Mouse (Mus musculus) brain, embryonic 14.5 days (tissue): ENCODE data around the gene Gemin6. TPM values are rescaled to one million over a fixed set of nuclear protein-coding genes. Genes with fewer than 3 reads are reported as not detected.
"Not testable (repeated sequence)": the region's sequence is repeated elsewhere in the genome, so short reads cannot be mapped to it uniquely, and the experiment has no call there.

Experiments used
- DNase-seq: peaks from one replicate; pipeline ENCODE4 v3.0.0-alpha.2; 2011; ENCODE audit warnings: low read depth
- CTCF ChIP-seq: fragments of 200-500 bp; IDR thresholded peaks from 2 replicates; pipeline ENCODE4 v1.5.1; 2012; ENCODE audit warnings: inconsistent platforms, mild to moderate bottlenecking, moderate library complexity, borderline replicate concordance; ENCODE audit not compliant: insufficient read depth, insufficient read length; ENCODE audit errors: extremely low read depth
- POLR2A ChIP-seq: fragments of 200-500 bp; IDR thresholded peaks from 2 replicates; pipeline ENCODE4 v1.6.1; 2012; ENCODE audit warnings: mild to moderate bottlenecking, inconsistent platforms, borderline replicate concordance; ENCODE audit not compliant: poor library complexity, insufficient read depth, insufficient read length, severe bottlenecking; ENCODE audit errors: extremely low read depth
- polyA plus RNA-seq: library from polyadenylated mRNA; depleted of rRNA; stranded (reverse); fragments of >200 nt; gene quantifications from 2 replicates; pipeline ENCODE4 v1.2.3, GENCODE M21; 2012

Gemin6 gene
- polyA plus RNA-seq, 1 experiment = 9.7 TPM

DNA sequence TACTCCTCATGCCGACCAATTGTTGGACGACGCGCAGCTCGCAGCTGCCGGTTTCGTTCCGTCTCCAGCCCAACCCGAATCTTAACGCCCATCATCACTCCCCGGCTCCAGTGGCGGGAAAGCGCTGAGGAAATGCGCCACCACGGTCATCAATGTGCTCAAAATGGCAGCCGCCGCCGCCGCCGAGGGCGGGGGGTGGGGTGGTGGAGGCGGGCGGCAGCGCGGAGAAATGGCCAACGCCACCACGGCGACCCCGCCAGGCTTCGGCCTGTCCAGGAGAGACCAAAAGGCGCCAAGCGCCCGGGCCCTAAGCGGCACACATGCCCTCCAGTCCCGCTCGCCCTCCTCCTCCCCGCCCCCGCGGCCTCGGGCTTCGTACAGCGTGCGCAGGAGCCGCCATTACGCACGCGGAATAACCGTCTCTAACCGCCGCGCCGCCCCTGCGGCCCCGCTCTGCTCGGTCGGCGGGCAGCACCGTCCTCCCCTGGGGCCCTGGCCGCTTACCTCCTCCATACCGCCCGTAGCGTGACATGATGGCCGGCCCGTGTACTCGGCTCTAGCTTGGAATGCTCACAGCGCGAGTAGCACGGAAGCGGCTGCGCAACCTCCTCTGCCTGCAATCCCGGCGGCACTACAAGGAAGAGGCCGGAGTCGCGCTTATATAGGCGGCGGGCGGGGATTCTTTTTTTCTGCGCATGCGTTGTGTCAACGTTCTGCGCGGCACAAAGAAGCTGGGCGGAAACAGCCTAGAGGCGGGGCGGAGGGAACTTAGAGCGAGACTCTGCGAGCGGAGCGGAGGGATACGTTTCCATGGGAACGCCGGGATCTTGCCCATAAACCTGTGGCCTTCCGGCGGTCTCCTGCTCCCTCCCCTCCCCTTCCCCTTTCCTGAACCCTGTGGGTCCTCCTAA lies 17.3 kb upstream of the Gemin6 start, which contains the start of the genes Srsf7 and Ttc39d:
Srsf7 (minus strand) TSS at position 637 of the 911 bp plus-strand sequence.
Ttc39d (plus strand) TSS at position 790 of the 911 bp plus-strand sequence.
- peak; percentile 100 for DNase-seq
- no peak for TF ChIP-seq CTCF
- TF ChIP-seq POLR2A = peak; percentile 100

DNA sequence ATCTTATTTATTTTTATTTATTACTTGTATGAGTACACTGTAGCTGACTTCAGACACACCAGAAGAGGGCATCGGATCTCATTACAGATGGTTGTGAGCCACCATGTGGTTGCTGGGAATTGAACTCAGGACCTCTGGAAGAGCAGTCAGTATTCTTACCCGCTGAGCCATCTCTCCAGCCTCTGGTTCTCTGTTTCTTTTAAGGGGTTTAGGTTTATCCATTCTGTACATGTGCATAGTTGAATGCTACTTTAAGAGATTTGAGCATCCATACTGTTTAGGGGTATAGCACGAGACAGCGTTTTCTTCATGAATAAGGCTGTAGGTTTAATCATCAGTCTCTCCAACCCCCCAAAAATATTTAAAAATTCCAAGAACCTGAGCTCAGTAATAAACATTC lies 10.2 kb upstream of the Gemin6 start:
- not testable (repeated sequence) for DNase-seq

DNA sequence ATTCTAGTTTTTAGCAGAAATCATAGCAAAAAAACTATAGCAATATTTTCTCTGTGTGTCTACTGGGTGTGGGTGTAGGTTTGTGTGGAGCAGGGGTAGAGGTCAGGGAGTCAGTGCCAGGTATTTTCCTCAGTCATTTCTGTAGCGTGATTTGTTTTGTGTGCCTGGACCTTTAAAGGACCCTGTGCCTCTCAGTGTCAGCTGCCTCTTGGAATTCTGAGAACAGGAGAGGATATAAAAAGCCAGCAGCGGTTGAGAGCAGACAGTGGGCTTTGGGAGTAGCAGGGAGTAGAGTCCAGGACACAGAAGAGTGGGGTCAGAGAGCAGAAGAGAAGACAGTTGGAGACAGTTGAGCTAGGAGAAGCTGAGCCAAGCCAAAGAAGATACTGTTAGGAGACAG lies 4.1 kb upstream of the Gemin6 start:
- no peak for DNase-seq
- TF ChIP-seq POLR2A = no peak
- no peak for TF ChIP-seq CTCF

DNA sequence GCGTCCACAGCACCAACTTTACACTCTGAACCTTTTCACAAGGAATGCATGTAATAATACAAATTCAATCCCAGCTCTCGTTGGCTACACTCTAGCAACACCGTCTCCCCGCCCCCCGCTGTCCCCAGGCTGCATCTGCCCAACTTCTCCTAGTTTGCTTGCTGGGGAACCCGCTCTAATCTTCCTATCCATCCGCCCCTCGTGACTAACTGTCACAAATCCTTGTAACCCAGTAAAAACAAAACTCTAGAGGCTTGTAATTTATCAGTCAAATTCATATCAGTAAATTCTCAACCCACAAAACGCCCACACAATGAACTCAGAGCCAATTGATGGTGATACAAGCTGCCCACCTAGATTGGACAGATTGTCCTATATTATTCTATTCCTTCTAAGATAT lies 3.0 kb upstream of the Gemin6 start:
- no peak for DNase-seq
- no peak for TF ChIP-seq POLR2A
- no peak for TF ChIP-seq CTCF

DNA sequence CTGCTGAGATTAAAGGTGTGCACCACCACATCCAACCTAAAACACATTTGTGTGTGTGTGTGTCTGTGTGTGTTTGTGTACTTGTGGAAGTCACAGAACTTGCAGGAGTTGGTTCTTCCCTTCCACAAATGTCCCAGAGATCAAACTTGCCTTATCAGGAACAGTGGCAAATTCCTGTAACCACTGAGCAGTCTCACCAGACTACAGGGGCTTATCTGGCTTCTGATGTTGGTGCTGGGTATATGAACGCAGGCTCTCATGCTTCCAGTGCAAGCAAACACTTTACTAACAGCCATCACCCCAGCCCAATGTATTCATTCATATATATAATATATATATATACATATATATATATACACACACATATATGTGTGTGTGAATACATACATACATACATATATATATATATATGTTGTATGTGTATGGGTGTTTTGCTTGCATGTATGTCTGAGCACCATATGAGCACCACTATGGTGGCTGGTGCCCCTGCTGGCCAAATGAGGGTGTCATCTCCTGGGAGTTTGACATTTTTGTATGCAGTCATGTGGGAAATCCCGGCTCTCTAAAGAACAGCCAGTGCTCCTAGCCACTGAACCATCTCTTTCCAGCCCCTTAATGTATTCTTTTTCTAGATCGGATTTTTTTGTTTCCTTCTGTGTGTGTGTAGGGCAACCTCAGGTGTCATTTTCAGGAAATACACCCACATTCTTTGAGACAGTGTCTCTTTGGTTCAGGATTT lies 2.2 kb upstream of the Gemin6 start:
- peak; percentile 10 for DNase-seq

DNA sequence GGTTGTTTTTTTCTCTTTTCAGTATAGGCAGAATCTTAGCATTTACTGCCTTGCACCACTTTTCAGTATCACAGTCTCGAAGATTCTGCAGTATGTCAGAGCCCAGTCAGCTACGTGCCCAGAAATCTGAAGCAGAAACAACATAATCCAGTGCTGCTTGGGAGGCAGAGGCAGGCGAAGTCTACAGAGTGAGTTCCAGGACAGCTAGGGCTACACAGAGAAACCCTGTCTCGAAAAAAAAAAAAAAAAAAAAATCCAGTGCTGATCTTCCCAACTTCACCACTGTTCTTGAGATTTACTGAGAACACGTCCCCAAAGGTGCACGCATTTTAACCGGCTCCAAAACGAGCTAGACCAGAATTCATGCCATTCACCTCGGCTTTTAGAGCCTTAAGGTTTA lies 412 bp upstream of the Gemin6 start:
- no peak for DNase-seq
- TF ChIP-seq CTCF (no peak), POLR2A (no peak)

More for the DNA sequence above, 2.2 kb upstream of the Gemin6 start:
- peak; percentile 17; the same call in 1 of the 2 replicates for TF ChIP-seq CTCF
- no peak for TF ChIP-seq POLR2A

DNA sequence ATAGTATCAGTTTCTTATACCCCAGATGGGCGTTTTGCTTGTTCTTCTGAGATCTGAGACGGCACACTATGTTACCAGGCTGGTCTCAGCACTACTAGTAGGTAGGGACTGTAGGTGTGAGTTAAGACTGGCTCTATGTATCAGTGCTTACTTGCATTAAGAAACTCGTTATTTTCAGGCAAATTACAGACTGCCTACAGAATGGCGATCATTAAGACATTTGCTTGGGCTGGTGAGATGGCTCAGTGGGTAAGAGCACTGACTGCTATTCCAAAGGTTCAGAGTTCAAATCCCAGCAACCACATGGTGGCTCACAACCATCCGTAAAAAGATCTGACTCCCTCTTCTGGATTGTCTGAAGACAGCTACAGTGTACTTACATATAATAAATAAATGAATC lies 901 bp downstream of the Gemin6 start:
- peak; percentile 7 for DNase-seq

DNA sequence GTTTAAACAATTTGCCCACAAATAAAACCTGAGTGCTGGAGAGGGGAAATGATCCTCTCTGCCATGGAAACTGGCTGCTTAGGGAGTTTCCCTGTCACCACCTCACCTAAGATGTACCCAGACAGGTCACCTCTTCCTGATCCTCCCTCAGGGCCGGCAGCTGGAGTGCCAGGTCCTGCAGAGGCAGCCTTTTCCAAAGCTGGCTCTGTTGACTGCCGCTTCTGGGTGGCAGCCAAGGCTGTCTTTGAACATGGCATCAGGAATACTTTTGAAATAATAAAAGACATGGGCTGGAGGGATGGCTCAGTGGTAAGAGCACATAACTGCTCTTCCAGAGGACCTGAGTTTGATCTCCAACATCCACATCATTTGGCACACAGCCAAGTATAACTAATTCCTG lies 5.2 kb downstream of the Gemin6 start:
- TF ChIP-seq CTCF = no peak
- no peak for TF ChIP-seq POLR2A
- peak; percentile 44 for DNase-seq

DNA sequence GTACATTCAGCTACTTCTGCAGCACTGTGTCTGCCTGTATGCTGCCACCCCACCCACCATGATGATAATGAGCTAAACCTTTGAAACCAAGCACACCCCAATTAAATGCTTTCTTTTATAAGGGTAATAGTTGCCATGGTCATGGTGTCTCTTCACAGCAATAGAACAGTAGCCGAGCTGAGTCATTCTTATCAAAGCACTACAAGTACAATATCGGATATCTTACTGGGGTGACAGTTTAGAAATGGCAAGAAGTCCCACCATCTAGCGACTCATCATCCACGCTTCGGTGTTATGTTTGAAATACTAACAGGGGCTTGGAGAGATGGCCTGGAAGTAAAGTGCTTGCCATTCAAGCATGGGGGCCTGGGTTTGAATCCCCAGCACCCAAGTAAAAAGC lies 9.6 kb downstream of the Gemin6 start:
- no peak for TF ChIP-seq CTCF
- no peak for TF ChIP-seq POLR2A
- DNase-seq = no peak

DNA sequence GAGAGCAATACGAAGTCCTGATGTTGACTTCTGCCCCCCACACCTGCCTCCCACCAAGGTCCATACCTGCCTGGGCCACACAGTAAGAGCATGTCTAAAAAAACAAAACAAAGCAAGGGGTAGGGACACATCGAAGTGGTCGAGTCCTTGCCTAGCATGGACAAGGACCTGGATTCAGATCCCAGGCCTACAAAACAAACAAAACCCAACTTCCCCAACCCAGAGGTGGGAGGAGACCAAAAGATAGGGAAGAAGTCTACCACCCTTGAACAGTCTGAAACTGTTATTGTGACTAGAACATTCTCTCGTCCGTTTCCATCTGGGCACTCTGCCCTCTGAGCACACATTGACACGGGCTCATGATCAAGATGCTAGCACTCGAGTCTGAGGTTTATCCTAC lies 10.1 kb downstream of the Gemin6 start:
- TF ChIP-seq CTCF (no peak), POLR2A (no peak)
- DNase-seq = no peak

DNA sequence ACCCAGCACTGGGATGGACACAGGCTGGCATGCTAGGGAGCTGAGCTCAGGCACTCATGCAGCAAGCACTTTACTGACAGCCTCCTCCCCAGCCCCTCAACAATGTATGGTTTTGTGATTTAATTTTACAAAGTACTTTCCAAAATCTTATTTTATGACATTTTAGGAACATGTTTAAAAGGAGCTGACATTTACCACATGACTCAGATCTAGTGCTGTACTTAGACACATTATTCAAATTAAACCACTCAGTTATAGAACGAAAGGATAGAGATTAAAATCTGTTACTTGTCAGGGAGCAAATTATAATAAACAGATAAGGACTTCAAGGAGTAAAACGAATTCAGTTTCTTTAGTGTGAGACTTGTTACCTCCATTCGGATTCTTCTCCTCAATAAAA lies 11.2 kb downstream of the Gemin6 start:
- no peak for DNase-seq
- TF ChIP-seq POLR2A (no peak), CTCF (no peak)

DNA sequence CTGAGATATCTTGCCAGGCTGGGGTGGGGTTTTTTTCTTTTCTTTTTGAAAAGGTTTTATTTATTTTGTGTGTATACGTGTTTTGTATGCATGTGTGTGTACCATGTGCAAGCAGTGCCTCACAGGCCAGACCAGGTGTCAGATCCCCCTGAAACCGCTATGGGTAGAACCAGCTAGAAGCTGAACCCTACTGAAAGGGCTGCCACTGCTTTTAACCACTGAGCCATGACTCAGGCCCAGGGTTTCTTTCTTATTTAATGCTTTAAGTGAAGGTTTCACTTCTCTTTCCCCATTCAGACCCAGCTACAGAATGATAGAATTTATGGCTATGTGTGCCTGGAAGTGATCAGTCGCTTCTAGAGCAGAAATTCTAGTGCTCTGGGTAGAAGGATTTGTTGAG lies 12.6 kb downstream of the Gemin6 start:
- no peak for DNase-seq
- TF ChIP-seq CTCF = no peak
- TF ChIP-seq POLR2A = no peak

DNA sequence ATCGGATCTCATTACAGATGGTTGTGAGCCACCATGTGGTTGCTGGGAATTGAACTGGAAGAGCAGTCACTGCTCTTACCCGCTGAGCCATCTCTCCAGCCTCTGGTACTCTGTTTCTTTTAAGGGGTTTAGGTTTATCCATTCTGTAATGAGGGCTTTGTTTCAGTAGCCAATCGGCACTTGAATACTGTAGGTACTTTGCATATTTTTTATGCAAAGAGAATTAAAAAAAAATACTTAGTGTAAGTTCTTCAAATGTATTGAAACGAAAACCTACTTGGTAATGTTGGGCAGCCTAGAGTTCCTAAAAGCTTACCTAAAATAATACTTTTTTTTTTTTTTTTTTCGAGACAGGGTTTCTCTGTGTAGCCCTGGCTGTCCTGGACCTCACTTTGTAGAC lies 13.2 kb downstream of the Gemin6 start:
- TF ChIP-seq CTCF (no peak), POLR2A (no peak)
- no peak for DNase-seq

DNA sequence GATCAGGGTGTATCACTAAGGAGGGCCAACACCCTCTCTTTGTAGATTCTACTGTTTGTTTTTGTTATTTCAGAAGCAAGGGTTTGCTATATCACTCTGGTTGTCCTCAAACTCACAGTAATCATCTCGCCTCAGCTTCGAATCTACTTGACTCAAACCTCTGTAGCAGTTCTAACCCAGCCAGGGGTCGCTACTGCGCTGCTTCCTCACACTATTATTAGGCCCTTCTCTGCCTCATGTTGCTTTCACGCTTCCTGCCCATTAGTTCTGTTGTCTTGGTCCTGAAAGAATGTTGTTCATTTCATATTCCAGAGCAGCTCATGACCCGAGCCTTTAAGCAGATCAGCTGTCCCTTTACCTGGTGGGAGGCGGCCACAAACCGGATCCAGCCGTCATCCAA lies 17.4 kb downstream of the Gemin6 start:
- TF ChIP-seq POLR2A = no peak
- no peak for TF ChIP-seq CTCF
- no peak for DNase-seq

DNA sequence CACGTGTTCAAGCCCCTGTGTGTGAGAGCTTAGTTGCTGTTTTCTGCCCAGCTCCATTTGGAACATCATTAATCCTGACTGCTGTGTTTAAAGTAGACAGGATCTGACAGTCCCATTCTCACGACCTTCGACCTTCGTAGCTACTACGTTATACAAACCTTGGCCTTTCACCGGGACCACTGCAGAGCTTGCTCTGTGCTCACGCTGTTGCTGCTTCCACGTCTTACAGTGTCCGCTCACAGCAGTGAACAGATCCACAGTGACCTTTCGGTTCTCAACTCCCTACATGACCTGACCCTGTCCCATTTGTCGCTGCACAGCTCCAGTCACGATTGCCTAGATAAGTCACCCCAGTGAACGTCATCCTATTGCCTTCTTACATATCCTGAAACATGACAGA lies 18.9 kb downstream of the Gemin6 start:
- TF ChIP-seq POLR2A (no peak), CTCF (no peak)
- DNase-seq = no peak
